Mouse (Mus musculus) kidney, adult 2 months (tissue): ENCODE data around the gene Ppm1l. TPM values are rescaled to one million over a fixed set of nuclear protein-coding genes. Genes with fewer than 3 reads are reported as not detected.

Experiments
- DNase-seq: peaks from one replicate; pipeline ENCODE4 v3.0.0; 2021
- H3K27ac ChIP-seq: fragments of 200-500 bp; 2 replicates; pipeline ENCODE4 v1.5.1; 2012; ENCODE audit warnings: low read depth, low read length, control low read depth, inconsistent platforms; ENCODE audit not compliant: insufficient read depth
- H3K27me3 ChIP-seq: fragments of 200-500 bp; replicated peaks from 2 replicates; pipeline ENCODE4 v1.6.1; 2012; ENCODE audit warnings: mild to moderate bottlenecking, moderate library complexity, low read length, inconsistent platforms; ENCODE audit not compliant: control insufficient read depth, insufficient read depth
- H3K36me3 ChIP-seq: fragments of 200-500 bp; 2 replicates; pipeline ENCODE4 v1.6.1; 2012; ENCODE audit warnings: mild to moderate bottlenecking, moderate library complexity, low read length, inconsistent platforms; ENCODE audit not compliant: control insufficient read depth, insufficient read depth
- H3K4me1 ChIP-seq: fragments of 200-500 bp; 2 replicates; pipeline ENCODE4 v1.6.1; 2011; ENCODE audit warnings: low read length; ENCODE audit not compliant: control insufficient read depth, insufficient read depth
- H3K4me3 ChIP-seq: fragments of 200-500 bp; 2 replicates; pipeline ENCODE4 v1.5.1; 2011; ENCODE audit warnings: mild to moderate bottlenecking, low read depth, low read length, control low read depth; ENCODE audit not compliant: insufficient read depth
- CTCF ChIP-seq: fragments of 200-500 bp; conservative IDR thresholded peaks from 2 replicates; pipeline ENCODE4 v1.5.1; 2011; ENCODE audit warnings: low read depth, mild to moderate bottlenecking, control low read depth, low read length, moderate library complexity, mixed read lengths; ENCODE audit not compliant: insufficient read depth, insufficient read length
- POLR2A ChIP-seq: fragments of 200-500 bp; IDR thresholded peaks from one replicate; pipeline ENCODE4 v1.6.1; 2011; ENCODE audit warnings: low read depth, low read length, control low read depth
- WGBS: fragments of 180-500 bp; shearing (Covaris S2); methylation state at CpG from one replicate; pipeline ENCODE4 v1.1.7; 2018; 5-methylcytosine and 5-hydroxymethylcytosine counted together
- polyA plus RNA-seq: library from polyadenylated mRNA; depleted of rRNA; stranded (reverse); fragments of >200 nt; gene quantifications from 2 replicates; pipeline ENCODE4 v1.2.3, GENCODE M21; 2012

The Ppm1l gene
- polyA plus RNA-seq, 1 experiment: 4.0 TPM

DNA sequence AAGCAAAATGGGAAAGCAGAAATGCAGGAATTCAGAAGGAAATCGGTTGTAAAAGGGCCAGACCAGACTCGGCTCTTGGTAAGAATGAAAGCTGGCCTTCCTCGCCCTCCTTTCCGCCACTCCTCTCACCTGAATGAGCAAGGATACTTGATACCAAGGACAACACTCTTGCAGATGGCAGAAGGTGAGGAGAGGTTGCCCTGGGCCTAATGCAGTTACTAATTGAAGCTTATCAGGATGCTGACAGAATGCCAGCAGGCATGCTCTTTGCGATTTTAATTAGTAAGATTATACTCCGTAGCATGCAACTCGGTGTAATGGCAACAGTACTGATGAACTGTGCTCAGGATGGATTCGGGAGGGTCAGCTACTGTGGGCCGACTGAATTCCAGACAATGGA, 214.8 kb downstream of the Ppm1l start:
- WGBS: 58% methylated on average over 9 of the region's 9 CpGs
- TF ChIP-seq POLR2A (no peak), CTCF (no peak)
- no peaks in the 10 kb centered on the region for H3K4me1 ChIP-seq

DNA sequence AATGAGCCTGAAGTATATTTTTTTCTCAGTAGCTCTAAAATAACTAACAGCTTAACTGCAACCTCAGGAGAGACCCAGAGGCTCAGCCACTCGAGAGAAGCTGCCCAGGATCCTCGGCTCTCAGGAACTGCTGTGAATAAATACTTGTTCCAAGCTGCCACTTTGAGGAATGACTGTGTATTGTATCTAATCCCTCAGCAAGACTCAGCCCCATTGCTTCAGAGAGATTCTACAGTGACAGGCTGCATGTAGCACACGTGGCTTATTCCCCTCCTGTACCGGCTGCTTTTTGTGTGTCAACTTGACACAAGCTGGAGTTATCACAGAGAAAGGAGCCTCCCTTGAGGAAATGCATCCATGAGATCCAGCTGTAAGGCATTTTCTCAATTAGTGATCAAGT, 216.0 kb downstream of the Ppm1l start:
- no peak for DNase-seq
- Histone ChIP-seq H3K27ac (no peak overlapping the region), H3K36me3 (no peaks in the 10 kb centered on the region), H3K4me1 (no peaks in the 10 kb centered on the region), H3K4me3 (no peak overlapping the region), H3K27me3 (no peaks in the 10 kb centered on the region)
- TF ChIP-seq CTCF (no peak), POLR2A (no peak)
- 72% methylated on average over 4 of the region's 4 CpGs for WGBS

More for the DNA sequence above, 214.8 kb downstream of the Ppm1l start:
- no peak overlapping the region for H3K4me3 ChIP-seq
- no peaks in the 10 kb centered on the region for H3K27me3 ChIP-seq
- no peaks in the 10 kb centered on the region for H3K36me3 ChIP-seq
- no peak for DNase-seq
- no peak overlapping the region for H3K27ac ChIP-seq

DNA sequence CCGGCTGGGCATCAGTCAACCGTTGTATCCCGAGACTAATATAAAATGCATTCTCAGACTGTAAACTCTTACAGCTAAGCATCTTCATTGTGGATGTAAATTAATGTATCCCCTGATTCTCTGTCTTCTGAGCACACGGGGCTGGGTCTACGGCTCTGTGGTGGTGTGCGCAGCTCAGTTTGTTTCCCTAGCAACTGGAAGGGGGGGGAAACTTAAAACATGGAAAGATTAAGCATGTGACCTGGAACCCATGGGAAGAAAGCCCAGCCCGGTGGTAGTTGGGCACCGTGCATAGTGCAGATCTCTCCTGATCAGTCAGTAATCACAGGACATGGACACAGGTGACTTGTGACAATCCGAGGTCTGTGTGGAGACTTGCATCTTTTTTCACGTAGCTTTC, 218.8 kb downstream of the Ppm1l start:
- H3K27me3 ChIP-seq: no peaks in the 10 kb centered on the region
- TF ChIP-seq CTCF (no peak), POLR2A (no peak)
- no peak for DNase-seq
- H3K4me1 ChIP-seq: no peaks in the 10 kb centered on the region
- H3K4me3 ChIP-seq: no peak overlapping the region
- 78% methylated on average over 10 of the region's 10 CpGs for WGBS
- no peaks in the 10 kb centered on the region for H3K36me3 ChIP-seq
- H3K27ac ChIP-seq: no peak overlapping the region

DNA sequence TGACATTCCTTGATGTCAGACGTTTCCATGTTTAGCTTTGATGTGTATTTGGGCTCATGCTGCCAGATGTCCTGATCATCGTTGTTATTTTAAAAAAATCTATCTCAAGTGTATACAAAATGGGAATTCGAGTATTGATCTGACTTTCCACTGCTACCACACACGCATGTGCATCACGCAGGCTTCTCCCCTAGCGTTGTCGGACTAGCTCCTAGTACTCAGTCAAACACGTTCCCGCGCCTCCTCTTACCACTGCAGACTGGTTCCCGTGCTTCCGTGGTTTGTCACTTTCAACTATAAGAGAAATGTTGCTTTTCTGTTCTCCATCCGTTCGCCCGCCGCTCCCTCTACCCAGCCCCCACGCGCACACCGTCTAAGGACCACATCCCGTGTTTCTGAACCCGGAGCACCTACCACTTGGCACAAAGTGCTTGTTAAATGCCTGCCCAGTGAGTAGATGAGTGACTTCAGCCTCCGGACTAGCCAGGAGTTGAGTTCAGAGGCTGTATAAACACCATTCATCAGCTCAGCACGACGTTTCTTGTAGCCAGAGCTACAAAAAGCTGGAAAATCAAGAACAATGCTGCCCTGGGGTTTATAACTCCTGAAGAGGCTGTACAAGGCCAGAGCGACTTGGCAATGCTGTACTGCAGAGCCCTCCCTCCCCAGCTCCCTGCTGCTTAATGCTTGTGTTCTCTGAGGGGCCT, 219.4 kb downstream of the Ppm1l start:
- H3K4me3 ChIP-seq: no peak overlapping the region
- no peak for DNase-seq
- H3K36me3 ChIP-seq: no peaks in the 10 kb centered on the region
- H3K4me1 ChIP-seq: no peaks in the 10 kb centered on the region
- H3K27ac ChIP-seq: no peak overlapping the region
- H3K27me3 ChIP-seq: no peaks in the 10 kb centered on the region
- TF ChIP-seq POLR2A: no peak
- no peak for TF ChIP-seq CTCF
- 70% methylated on average over 25 of the region's 25 CpGs for WGBS

- H3K4me1 ChIP-seq: no peaks in the 10 kb centered on the region
- H3K4me3 ChIP-seq: no peak overlapping the region
- no peaks in the 10 kb centered on the region for H3K27me3 ChIP-seq
- H3K36me3 ChIP-seq: no peaks in the 10 kb centered on the region
- DNase-seq: no peak
- H3K27ac ChIP-seq: no peak overlapping the region
- TF ChIP-seq CTCF (no peak), POLR2A (no peak)
- 84% methylated on average over 8 of the region's 8 CpGs for WGBS
These were observed 226.3 kb downstream of the Ppm1l start for GRCm38 (mm10) chr3:69542962-69543361.

DNA sequence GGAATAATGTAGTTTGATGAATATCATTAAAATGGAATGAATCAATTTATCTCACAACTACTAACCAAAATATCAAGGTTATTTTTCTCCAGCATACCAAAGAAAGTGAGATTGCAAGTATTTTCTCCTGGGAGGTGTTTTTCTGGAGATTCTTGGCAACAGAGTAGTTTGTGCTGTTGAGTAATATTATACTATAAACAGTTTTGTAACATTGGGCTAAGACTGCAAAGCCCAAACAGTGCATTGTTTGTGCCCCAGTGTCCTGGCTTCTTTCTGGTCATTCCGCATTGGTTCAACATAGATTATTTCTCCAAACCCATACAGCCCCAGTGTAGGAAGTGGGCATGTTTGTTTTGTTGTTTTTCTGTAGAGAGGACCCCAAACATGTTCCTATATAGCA, 227.1 kb downstream of the Ppm1l start:
- no peaks in the 10 kb centered on the region for H3K36me3 ChIP-seq
- no peak for DNase-seq
- 95% methylated on average over 1 of the region's 1 CpGs for WGBS
- no peak overlapping the region for H3K27ac ChIP-seq
- TF ChIP-seq POLR2A (no peak), CTCF (no peak)
- no peaks in the 10 kb centered on the region for H3K27me3 ChIP-seq
- no peaks in the 10 kb centered on the region for H3K4me1 ChIP-seq
- H3K4me3 ChIP-seq: no peak overlapping the region

DNA sequence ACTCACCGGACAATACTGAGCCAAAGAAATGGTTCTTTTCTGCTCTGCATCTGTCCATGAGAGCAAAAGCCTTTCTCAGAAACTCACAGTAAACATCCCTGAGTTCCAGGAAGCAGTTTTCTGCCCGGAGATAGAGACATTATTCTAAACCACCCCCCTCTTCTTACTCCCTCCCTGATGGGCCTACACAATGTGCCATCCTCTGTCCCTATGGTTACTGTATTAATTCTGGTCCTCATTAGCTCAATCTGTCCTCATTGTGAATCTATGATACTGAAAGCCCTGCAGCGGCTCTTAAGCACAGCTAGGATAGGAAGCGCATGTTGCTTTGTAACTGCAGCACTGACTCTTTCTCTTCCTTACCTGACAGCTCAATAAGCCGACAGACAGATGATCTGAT, 228.4 kb downstream of the Ppm1l start:
- Histone ChIP-seq H3K27me3 (no peaks in the 10 kb centered on the region), H3K4me3 (no peak overlapping the region), H3K27ac (no peak overlapping the region), H3K36me3 (no peaks in the 10 kb centered on the region), H3K4me1 (no peaks in the 10 kb centered on the region)
- 90% methylated on average over 5 of the region's 5 CpGs for WGBS
- no peak for DNase-seq
- TF ChIP-seq POLR2A (no peak), CTCF (no peak)
